Mouse (Mus musculus): ENCODE measurements around the gene Cyp2j12.
"Not testable (repeated sequence)": the region's sequence is repeated elsewhere in the genome, so short reads cannot be mapped to it uniquely, and the experiment has no call there.

DNA sequence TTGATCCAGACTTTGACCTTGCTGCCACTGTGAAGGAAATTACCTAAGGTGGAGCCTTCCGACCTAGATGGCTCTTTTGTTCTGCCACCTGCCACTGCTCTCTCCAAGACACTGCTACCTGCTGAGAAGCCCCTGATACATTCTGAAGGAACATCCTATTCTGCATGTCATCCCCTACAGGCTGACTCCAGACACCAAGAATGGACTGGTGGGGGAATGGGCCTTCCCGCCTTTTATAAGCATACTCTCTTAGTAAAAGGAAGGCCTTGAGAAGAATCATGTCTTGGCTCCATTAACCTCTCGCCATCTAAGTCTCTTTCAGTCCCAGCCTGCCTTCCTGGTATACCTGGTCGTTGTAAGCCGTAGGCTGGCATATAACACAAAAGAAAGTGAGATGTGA lies 48.4 kb upstream of the Cyp2j12 start:
- not testable (repeated sequence) for TF ChIP-seq CTCF, POLR2A (IDR thresholded peaks at IDR 0.05; ENCODE audit: insufficient read depth, low read depth, low read length)
